In the genomic region with DNA sequence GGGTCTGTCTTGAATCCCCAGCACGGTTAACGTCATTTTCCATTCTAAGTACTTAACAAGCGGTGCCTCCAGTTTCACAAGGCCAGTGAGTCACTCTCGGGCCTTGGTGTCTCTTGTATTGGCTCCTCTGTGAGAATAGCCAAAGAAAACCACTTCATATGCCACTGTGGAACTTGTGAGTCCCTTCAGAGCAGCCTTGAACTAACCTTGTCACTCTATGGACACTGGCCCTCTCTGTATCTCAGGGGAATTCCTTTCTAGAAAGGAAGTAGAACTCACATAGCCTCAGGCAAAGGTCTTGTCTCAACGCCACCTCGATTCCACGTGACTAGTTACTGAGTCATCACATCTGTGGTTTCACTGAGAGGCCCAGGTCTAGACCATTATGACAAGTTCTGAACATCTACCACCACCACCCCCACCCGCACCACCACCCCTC, we compare ENCODE assay signal across 12 mouse cellular contexts. TPM values are rescaled to one million over a fixed set of nuclear protein-coding genes. Genes with fewer than 3 reads are reported as not detected.
DNase-seq lines count a peak whose midpoint lies in the region; ATAC-seq and TF ChIP-seq lines count a peak whose summit lies in the region.
"Had no signal": no experiment of that assay in that cellular context is flagged by ENCODE, and none has a peak within 500 bp of the region (broad histone marks: within the 10 kb centered on the region; RNA-seq: fewer than 3 reads in every experiment).

No protein-coding gene starts in this region.

- H3K4me2 ChIP-seq in limb, embryonic 14.5 days (replicated peaks; ENCODE audit: low read depth, low read length, severe bottlenecking), result no peak overlapping the region
- H3K4me2 ChIP-seq: embryonic facial prominence, embryonic 15.5 days had no signal

- 0 out of 2 replicates have a peak overlapping the region, but pooled peaks have one; percentile 19 for H3K27ac ChIP-seq in limb, embryonic 14.5 days (replicated peaks; ENCODE audit: low read depth, low read length)
- H3K27ac ChIP-seq in limb, embryonic 10.5 days, result no peak overlapping the region
- peak overlapping the region; percentile 19; the same call in 1 of the 2 replicates for H3K27ac ChIP-seq in bone marrow macrophage, adult 2 months (ENCODE audit: insufficient read depth, low read depth, low read length)
- H3K27ac ChIP-seq: embryonic facial prominence, embryonic 15.5 days; macrophage had no signal

- no peaks in the 10 kb centered on the region for H3K36me3 ChIP-seq in limb, embryonic 14.5 days (ENCODE audit: control insufficient read depth, insufficient read depth, low read length)
- no peaks in the 10 kb centered on the region for H3K36me3 ChIP-seq in limb, embryonic 10.5 days
- H3K36me3 ChIP-seq in G1E (replicated peaks), result no peaks in the 10 kb centered on the region
- H3K36me3 ChIP-seq: embryonic facial prominence, embryonic 15.5 days had no signal

- no peak for ATAC-seq in limb, embryonic 14.5 days (ENCODE audit: low FRiP score, low read depth)
- ATAC-seq in G1E (ENCODE audit: extremely low read depth, insufficient number of reproducible peaks, low FRiP score, poor library complexity, severe bottlenecking), result peak; percentile 38; the same call in 1 of the 2 replicates

- TF ChIP-seq CTCF in G1E (IDR thresholded peaks at IDR 0.05; ENCODE audit: low read depth, low read length), result no peak
- TF ChIP-seq CTCF in bone marrow macrophage, adult 2 months (IDR thresholded peaks at IDR 0.05; ENCODE audit: low read depth, low read length), result no peak

- no peak overlapping the region for H3K9ac ChIP-seq in limb, embryonic 14.5 days (ENCODE audit: low read depth, low read length, severe bottlenecking)
- H3K9ac ChIP-seq: embryonic facial prominence, embryonic 15.5 days had no signal

- DNase-seq in limb, embryonic 14.5 days (ENCODE audit: low spot score), result no peak
- no peak for DNase-seq in limb, embryonic 10.5 days (ENCODE audit: low spot score)
- no peak for DNase-seq in G1E (ENCODE audit: low spot score)
- peak; percentile 91 for DNase-seq in naive thymus-derived CD4-positive, alpha-beta T cell, adult 2 months (ENCODE audit: low read depth)
- no peak for DNase-seq in left cerebral cortex, adult 11 months (ENCODE audit: low spot score)
- no peak for DNase-seq in urinary bladder, postnatal 14 days (ENCODE audit: low spot score)
- no peak for DNase-seq in layer of hippocampus, adult 8-10 months (ENCODE audit: low spot score in 2 of 2)
- DNase-seq: cerebellum, adult 11-12 months; right cerebral cortex, postnatal 4 days had no signal

- H3K4me1 ChIP-seq in limb, embryonic 14.5 days (ENCODE audit: control insufficient read depth, insufficient read depth, low read length), result peaks cover 8% of the 10 kb centered on the region; the same call in 1 of the 2 replicates
- peaks cover 35% of the 10 kb centered on the region for H3K4me1 ChIP-seq in limb, embryonic 10.5 days
- peaks cover 54% of the 10 kb centered on the region for H3K4me1 ChIP-seq in G1E (ENCODE audit: insufficient read depth, low read depth, low read length)
- peaks cover 16% of the 10 kb centered on the region for H3K4me1 ChIP-seq in bone marrow macrophage, adult 2 months (ENCODE audit: control insufficient read depth, insufficient read depth, low read length)

- H3K9me3 ChIP-seq in limb, embryonic 14.5 days (ENCODE audit: control insufficient read depth, low read length), result no peaks in the 10 kb centered on the region
- no peaks in the 10 kb centered on the region for H3K9me3 ChIP-seq in limb, embryonic 10.5 days (replicated peaks)
- no peaks in the 10 kb centered on the region for H3K9me3 ChIP-seq in G1E (replicated peaks)
- H3K9me3 ChIP-seq: embryonic facial prominence, embryonic 15.5 days had no signal

- 71% methylated on average over 8 of the region's 8 CpGs for WGBS in limb, embryonic 14.5 days
- 87% methylated on average over 8 of the region's 8 CpGs for WGBS in limb, embryonic 10.5 days

- no peak for TF ChIP-seq POLR2A in limb, embryonic 14.5 days (IDR thresholded peaks at IDR 0.05; ENCODE audit: borderline replicate concordance, extremely low read depth, insufficient read depth, insufficient read length)
- no peak for TF ChIP-seq POLR2A in bone marrow macrophage, adult 2 months (IDR thresholded peaks at IDR 0.05; ENCODE audit: borderline replicate concordance, low read depth, low read length)

- H3K27me3 ChIP-seq in limb, embryonic 14.5 days (ENCODE audit: control insufficient read depth, insufficient read depth, low read length), result no peaks in the 10 kb centered on the region
- 0 out of 2 replicates have a peak, but pooled peaks cover 9% of the 10 kb centered on the region for H3K27me3 ChIP-seq in limb, embryonic 10.5 days (ENCODE audit: low read depth, poor library complexity, severe bottlenecking)
- peaks cover 52% of the 10 kb centered on the region for H3K27me3 ChIP-seq in G1E (ENCODE audit: insufficient read depth, low read length)
- H3K27me3 ChIP-seq: embryonic facial prominence, embryonic 15.5 days had no signal

- H3K4me3 ChIP-seq in limb, embryonic 14.5 days (replicated peaks; ENCODE audit: low read length), result no peak overlapping the region
- H3K4me3 ChIP-seq in limb, embryonic 10.5 days, result no peak overlapping the region
- no peak overlapping the region; the same call in 1 of the 2 replicates for H3K4me3 ChIP-seq in G1E (ENCODE audit: low read depth, low read length)
- no peak overlapping the region for H3K4me3 ChIP-seq in bone marrow macrophage, adult 2 months (ENCODE audit: insufficient read depth, low read length)
- H3K4me3 ChIP-seq: embryonic facial prominence, embryonic 15.5 days had no signal

RNA-seq across cellular contexts. Expression of gene Dad1, which starts 31.6 kb away (rescaled TPM):
- 248 and 505 TPM in 2 replicates for polyA plus RNA-seq in limb, embryonic 14.5 days (2012; rRNA removed)
- 404 and 419 TPM in 2 replicates for polyA plus RNA-seq in limb, embryonic 14.5 days (2014; fragmentation: Nextera tagmentation; extraction: Ambion mirVana)
- polyA plus RNA-seq in limb, embryonic 10.5 days (2016; fragmentation: Nextera tagmentation; extraction: Ambion mirVana), result 234 and 239 TPM in 2 replicates
- total RNA-seq in G1E (2014; fragmentation: Nextera tagmentation) (223 and 226 TPM in 2 replicates), G1E (2017) (112 and 115 TPM in 2 replicates)
- polyA plus RNA-seq in G1E (2012), result 16.6 and 17.0 TPM in 2 replicates
- 121 and 130 TPM in 2 replicates for polyA plus RNA-seq in bone marrow macrophage, adult 2 months (2012; ENCODE audit: insufficient read depth, insufficient read length, missing spikeins)
- total RNA-seq in layer of hippocampus, adult 8-10 months (2022), result 100 to 1,000 TPM; 107 to 132 (median 119) TPM

RNA-seq across cellular contexts. Expression of gene Abhd4, which starts 31.7 kb away (rescaled TPM):
- 27.7 and 31.9 TPM in 2 replicates for polyA plus RNA-seq in limb, embryonic 14.5 days (2012; rRNA removed)
- polyA plus RNA-seq in limb, embryonic 14.5 days (2014; fragmentation: Nextera tagmentation; extraction: Ambion mirVana), result 58.4 and 58.7 TPM in 2 replicates
- 32.2 and 37.7 TPM in 2 replicates for polyA plus RNA-seq in limb, embryonic 10.5 days (2016; fragmentation: Nextera tagmentation; extraction: Ambion mirVana)
- total RNA-seq in G1E (2014; fragmentation: Nextera tagmentation), result 46.6 and 56.5 TPM in 2 replicates
- 21.5 and 22.9 TPM in 2 replicates for total RNA-seq in G1E (2017)
- 5.1 and 8.2 TPM in 2 replicates for polyA plus RNA-seq in G1E (2012)
- 75.4 and 82.0 TPM in 2 replicates for polyA plus RNA-seq in bone marrow macrophage, adult 2 months (2012; ENCODE audit: insufficient read depth, insufficient read length, missing spikeins)
- total RNA-seq in layer of hippocampus, adult 8-10 months (2022), result 10 to 100 TPM; 51.6 to 78.9 (median 60.2) TPM
